Mouse (Mus musculus) forebrain, embryonic 13.5 days (tissue): ENCODE measurements around the gene Prdm12. TPM values are rescaled to one million over a fixed set of nuclear protein-coding genes. Genes with fewer than 3 reads are reported as not detected.

ENCODE experiments used
- ATAC-seq: fragments of 200-750 bp; cut with Nextera tagmentation; 2 replicates; pipeline ENCODE4 v1.8.0; 2017
- H3K27ac ChIP-seq: fragments of 300-500 bp; sonication (generic); 2 replicates; pipeline ENCODE4 v1.5.1; 2015; ENCODE audit warnings: inconsistent platforms, mild to moderate bottlenecking, moderate library complexity
- H3K27me3 ChIP-seq: fragments of 300-500 bp; sonication (generic); 2 replicates; pipeline ENCODE4 v1.6.1; 2015; ENCODE audit warnings: mild to moderate bottlenecking, inconsistent platforms
- H3K36me3 ChIP-seq: fragments of 300-500 bp; sonication (generic); 2 replicates; pipeline ENCODE4 v1.6.1; 2015; ENCODE audit warnings: mild to moderate bottlenecking, inconsistent platforms; ENCODE audit not compliant: poor library complexity, severe bottlenecking
- H3K4me1 ChIP-seq: fragments of 300-500 bp; sonication (generic); 2 replicates; pipeline ENCODE4 v1.6.1; 2015; ENCODE audit warnings: inconsistent platforms
- H3K4me2 ChIP-seq: fragments of 300-500 bp; sonication (generic); 2 replicates; pipeline ENCODE4 v1.6.1; 2015; ENCODE audit warnings: inconsistent platforms, mild to moderate bottlenecking, moderate library complexity
- H3K4me3 ChIP-seq: fragments of 300-500 bp; sonication (generic); 2 replicates; pipeline ENCODE4 v1.5.1; 2015; ENCODE audit warnings: mild to moderate bottlenecking, inconsistent platforms
- H3K9ac ChIP-seq: fragments of 300-500 bp; sonication (generic); 2 replicates; pipeline ENCODE4 v1.6.1; 2015; ENCODE audit warnings: mild to moderate bottlenecking, inconsistent platforms
- H3K9me3 ChIP-seq: fragments of 300-500 bp; sonication (generic); replicated peaks from 2 replicates; pipeline ENCODE4 v1.6.1; 2016; ENCODE audit warnings: inconsistent platforms
- WGBS: fragments of 180-500 bp; shearing (Covaris S2); methylation state at CpG from one replicate; pipeline ENCODE4 v1.1.7; 2015; 5-methylcytosine and 5-hydroxymethylcytosine counted together
- microRNA-seq: library from miRNA; unstranded; fragments of <30 nt; microRNA quantifications from one replicate; pipeline ENCODE4, GENCODE M21; 2016
- polyA plus RNA-seq: library from polyadenylated mRNA; unstranded; fragments of >200 nt; fragmentation: Nextera tagmentation; extraction: Ambion mirVana; gene quantifications from 2 replicates; pipeline ENCODE4 v1.2.1, GENCODE M21; 2015

Prdm12 gene
- polyA plus RNA-seq, 1 experiment from 2014 or later = 2.1 TPM

GRCm38 (mm10) chr2:31688074-31688925 lies 48.5 kb downstream of the Prdm12 start, which contains the start of gene Abl1:
Abl1 (plus strand) TSS chr2:31688376.
- peak within 1 kb of the TSS; percentile 96 for H3K4me2 ChIP-seq
- H3K9me3 ChIP-seq = no peaks in the 10 kb centered on the region
- ATAC-seq = peak; percentile 100
- H3K27me3 ChIP-seq = no peaks in the 10 kb centered on the region
- H3K4me1 ChIP-seq = peaks cover 46% of the 10 kb centered on the region
- peak within 1 kb of the TSS; percentile 92 for H3K4me3 ChIP-seq
- H3K36me3 ChIP-seq = peaks cover 4% of the 10 kb centered on the region; the same call in 1 of the 2 replicates
- H3K9ac ChIP-seq = peak within 1 kb of the TSS; percentile 93
- H3K27ac ChIP-seq = peak within 1 kb of the TSS; percentile 91
- under 1% methylated on average over 62 of the region's 64 CpGs for WGBS

DNA sequence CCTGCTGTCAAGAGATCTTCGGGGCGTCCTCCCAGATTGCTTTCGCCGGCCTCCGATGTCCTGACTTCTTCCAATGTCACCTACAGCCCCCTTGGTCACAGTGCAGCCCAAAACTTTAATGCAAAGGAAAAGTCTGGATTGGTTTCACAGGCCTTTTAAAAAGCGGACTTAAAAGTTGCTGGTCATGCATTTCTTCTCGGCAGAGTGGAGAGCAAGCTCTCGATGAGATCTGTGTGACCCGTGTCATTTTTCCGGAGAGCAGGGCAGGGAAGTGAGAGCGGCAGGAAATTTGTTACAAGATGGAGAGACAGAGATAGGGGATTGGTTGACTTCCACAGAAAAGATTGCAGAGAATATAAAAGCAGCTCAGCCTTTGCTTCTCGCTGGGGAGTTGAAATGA lies 49.2 kb downstream of the Prdm12 start:
- peaks cover 5% of the 10 kb centered on the region; the same call in 1 of the 2 replicates for H3K36me3 ChIP-seq
- peak overlapping the region; percentile 91; the same call in 1 of the 2 replicates for H3K27ac ChIP-seq
- peaks cover 46% of the 10 kb centered on the region for H3K4me1 ChIP-seq
- H3K4me2 ChIP-seq = peak overlapping the region; percentile 96
- 1% methylated on average over 12 of the region's 12 CpGs for WGBS
- H3K4me3 ChIP-seq = peak overlapping the region; percentile 92
- H3K9me3 ChIP-seq = no peaks in the 10 kb centered on the region
- H3K27me3 ChIP-seq = no peaks in the 10 kb centered on the region
- H3K9ac ChIP-seq = peak overlapping the region; percentile 93
- ATAC-seq = no peak

DNA sequence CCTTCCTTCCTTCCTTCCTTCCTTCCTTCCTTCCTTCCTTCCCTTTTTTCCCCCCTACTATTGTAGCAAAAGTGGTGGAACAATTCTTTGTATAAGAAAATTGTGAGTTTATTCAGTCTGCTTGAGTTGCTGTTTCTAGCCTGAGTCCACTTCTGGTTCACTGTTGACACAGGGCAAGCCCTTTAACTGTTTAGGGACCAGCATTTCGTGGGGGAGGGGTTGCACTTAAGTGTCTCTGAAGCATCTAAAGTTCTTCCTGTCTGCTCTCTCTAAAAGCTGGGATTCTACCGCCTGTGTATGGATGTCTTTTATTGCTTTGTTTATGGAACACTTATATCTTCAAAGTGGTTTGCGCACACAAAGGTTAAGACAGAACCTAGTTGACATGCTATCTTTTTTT lies 50.2 kb downstream of the Prdm12 start:
- WGBS = 61% methylated on average over 3 of the region's 3 CpGs
- Histone ChIP-seq H3K4me2 (peak overlapping the region; percentile 96), H3K9ac (peak overlapping the region; percentile 93), H3K36me3 (peaks cover 10% of the 10 kb centered on the region; the same call in 1 of the 2 replicates), H3K4me1 (peaks cover 46% of the 10 kb centered on the region), H3K4me3 (peak overlapping the region; percentile 92), H3K27me3 (no peaks in the 10 kb centered on the region), H3K9me3 (no peaks in the 10 kb centered on the region), H3K27ac (no peak overlapping the region)
- ATAC-seq = no peak

GRCm38 (mm10) chr2:31698209-31698608 lies 58.4 kb downstream of the Prdm12 start:
- no peaks in the 10 kb centered on the region for H3K9me3 ChIP-seq
- no peak overlapping the region for H3K4me3 ChIP-seq
- ATAC-seq = no peak
- H3K27me3 ChIP-seq = no peaks in the 10 kb centered on the region
- no peak overlapping the region for H3K9ac ChIP-seq
- no peak overlapping the region for H3K27ac ChIP-seq
- H3K4me1 ChIP-seq = 0 out of 2 replicates have a peak, but pooled peaks cover 6% of the 10 kb centered on the region
- H3K4me2 ChIP-seq = no peak overlapping the region
- peaks cover 32% of the 10 kb centered on the region for H3K36me3 ChIP-seq

- Histone ChIP-seq H3K27me3 (no peaks in the 10 kb centered on the region), H3K9ac (no peak overlapping the region), H3K36me3 (peaks cover 22% of the 10 kb centered on the region), H3K4me1 (0 out of 2 replicates have a peak, but pooled peaks cover 6% of the 10 kb centered on the region), H3K4me2 (no peak overlapping the region), H3K27ac (no peak overlapping the region), H3K9me3 (no peaks in the 10 kb centered on the region), H3K4me3 (no peak overlapping the region)
- ATAC-seq = no peak
- WGBS = 43% methylated on average over 7 of the region's 7 CpGs
Observed at GRCm38 (mm10) chr2:31700545-31701446, 61.0 kb downstream of the Prdm12 start.

DNA sequence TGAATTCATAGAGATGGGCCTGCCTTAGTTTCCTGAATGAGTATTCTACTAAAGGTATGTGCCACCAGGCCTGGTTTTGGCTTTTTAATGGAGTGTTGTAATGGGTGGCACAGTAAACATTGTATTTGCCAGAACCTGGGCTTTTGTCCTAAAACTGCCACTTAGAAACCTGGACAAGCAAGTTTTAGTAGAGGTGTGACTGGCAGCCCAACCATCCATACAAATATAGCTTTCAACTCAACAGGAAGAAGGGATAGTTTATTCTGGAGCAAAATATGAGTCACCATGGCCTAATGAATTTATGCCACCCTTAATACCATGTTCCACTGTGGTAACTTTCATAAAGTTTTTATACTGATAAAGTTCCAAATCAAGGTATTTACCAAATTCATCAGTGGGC lies 63.4 kb downstream of the Prdm12 start:
- H3K9me3 ChIP-seq = no peaks in the 10 kb centered on the region
- no peak overlapping the region for H3K4me3 ChIP-seq
- no peak overlapping the region for H3K27ac ChIP-seq
- no peak for ATAC-seq
- no peak overlapping the region for H3K9ac ChIP-seq
- no peak overlapping the region for H3K4me2 ChIP-seq
- no peaks in the 10 kb centered on the region for H3K27me3 ChIP-seq
- H3K36me3 ChIP-seq = peaks cover 12% of the 10 kb centered on the region
- 0 out of 2 replicates have a peak, but pooled peaks cover 6% of the 10 kb centered on the region for H3K4me1 ChIP-seq

Small RNAs within 50 kb of the gene (microRNA-seq; reads per million reads assigned to microRNA genes)
- gene Mir6998 = 1.1 reads per million

Other genes with a start within 250 kb of the Prdm12 start
- gene Ass1, start 169.8 kb upstream of the Prdm12 start, polyA plus RNA-seq = 5.6 and 5.9 TPM in 2 replicates
- gene Fubp3, start 67.4 kb upstream of the Prdm12 start, polyA plus RNA-seq = 72.7 and 76.5 TPM in 2 replicates
- gene Exosc2, start 30.7 kb downstream of the Prdm12 start, polyA plus RNA-seq = 53.2 and 59.2 TPM in 2 replicates
- 25.8 and 30.6 TPM in 2 replicates for gene Abl1, start 48.3 kb downstream of the Prdm12 start, polyA plus RNA-seq
- 0.13 and 0.19 TPM in 2 replicates for gene Qrfp, start 170.5 kb downstream of the Prdm12 start, polyA plus RNA-seq
- gene Fibcd1, start 206.0 kb downstream of the Prdm12 start, polyA plus RNA-seq = 1.2 and 1.5 TPM in 2 replicates
- 3.2 and 3.3 TPM in 2 replicates for gene Lamc3, start 247.3 kb downstream of the Prdm12 start, polyA plus RNA-seq